Comparison of ENCODE assay signal across 8 mouse cellular contexts in the genomic region with DNA sequence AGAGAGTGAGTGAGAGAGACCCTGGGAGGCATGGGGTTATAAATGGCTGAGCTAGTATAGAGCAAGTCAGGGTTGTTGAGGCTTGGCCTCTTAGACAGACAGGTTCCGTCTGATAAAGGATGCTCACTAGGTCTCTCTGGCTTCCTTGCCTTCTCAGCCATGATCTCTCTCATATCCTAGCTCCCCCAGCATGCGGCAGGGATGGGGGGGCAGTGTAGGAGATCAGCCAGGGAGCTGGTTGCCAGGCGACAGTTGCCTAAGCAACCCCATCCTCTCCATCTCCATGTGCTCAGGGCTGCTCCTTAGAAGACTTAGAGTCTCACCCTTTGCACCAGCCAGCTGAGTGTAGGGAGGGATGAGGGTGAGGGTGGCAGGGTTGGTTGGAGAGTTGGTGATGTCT. TPM values are rescaled to one million over a fixed set of nuclear protein-coding genes. Genes with fewer than 3 reads are reported as not detected.
A peak's percentile ranks its signal among the peaks of the same experiment; 100 is the strongest.
DNase-seq lines count a peak whose midpoint lies in the region; ATAC-seq and TF ChIP-seq lines count a peak whose summit lies in the region.

No protein-coding gene starts in this region.

- no peak for DNase-seq in gastrocnemius, adult 2 months
- no peak for DNase-seq in gastrocnemius, postnatal 14 days
- peak; percentile 65 for DNase-seq in embryo, embryonic 11 days
- DNase-seq in hindbrain, postnatal 0 days (ENCODE audit: low spot score), result peak; percentile 87
- no peak for DNase-seq in thymus, adult 2 months
- DNase-seq in spleen, adult 18-20 months, result no peak

- WGBS in hindbrain, postnatal 0 days, result 15% methylated on average over 3 of the region's 3 CpGs
- 11% methylated on average over 3 of the region's 3 CpGs for WGBS in midbrain, embryonic 13.5 days
- WGBS in thymus, adult 2 months, result 95% methylated on average over 3 of the region's 3 CpGs
- WGBS in intestine, embryonic 15.5 days, result 73% methylated on average over 3 of the region's 3 CpGs

- no peaks in the 10 kb centered on the region for H3K9me3 ChIP-seq in hindbrain, postnatal 0 days (ENCODE audit: low read length)
- H3K9me3 ChIP-seq in midbrain, embryonic 13.5 days, result no peaks in the 10 kb centered on the region
- H3K9me3 ChIP-seq in intestine, embryonic 15.5 days, result no peaks in the 10 kb centered on the region

- H3K36me3 ChIP-seq in hindbrain, postnatal 0 days (ENCODE audit: insufficient read depth, low read length), result peaks cover 4% of the 10 kb centered on the region; the same call in 1 of the 2 replicates
- H3K36me3 ChIP-seq in midbrain, embryonic 13.5 days, result peaks cover 15% of the 10 kb centered on the region
- H3K36me3 ChIP-seq in thymus, adult 2 months (ENCODE audit: control insufficient read depth, insufficient read depth, low read length), result peaks cover 16% of the 10 kb centered on the region
- peaks cover 11% of the 10 kb centered on the region for H3K36me3 ChIP-seq in intestine, embryonic 15.5 days

- no peak for TF ChIP-seq CTCF in gastrocnemius, adult 2 months (IDR thresholded peaks at IDR 0.05)
- no peak for TF ChIP-seq CTCF in hindbrain, postnatal 0 days (IDR thresholded peaks at IDR 0.05; ENCODE audit: low read depth)
- TF ChIP-seq CTCF in thymus, adult 2 months (IDR thresholded peaks at IDR 0.05; ENCODE audit: borderline replicate concordance, control insufficient read depth, extremely low read depth, insufficient read depth, low read length, poor library complexity), result no peak

- intact Hi-C loops in gastrocnemius, adult 2 months (cut with DNase I), result no loop called here
- intact Hi-C loops in gastrocnemius, postnatal 14 days (cut with DNase I; ENCODE audit: low total_unique reads), result no loop called here

- no peak overlapping the region for H3K9ac ChIP-seq in hindbrain, postnatal 0 days (replicated peaks; ENCODE audit: low read length)
- peak overlapping the region; percentile 32; the same call in 1 of the 2 replicates for H3K9ac ChIP-seq in midbrain, embryonic 13.5 days (replicated peaks)
- no peak overlapping the region for H3K9ac ChIP-seq in intestine, embryonic 15.5 days

- TF ChIP-seq POLR2A in thymus, adult 2 months (IDR thresholded peaks at IDR 0.05; ENCODE audit: control insufficient read depth, extremely low read depth, insufficient read depth, low read length, poor library complexity), result no peak

- H3K4me2 ChIP-seq in hindbrain, postnatal 0 days (ENCODE audit: low read depth, low read length), result peak overlapping the region; percentile 33
- peak overlapping the region; percentile 44 for H3K4me2 ChIP-seq in midbrain, embryonic 13.5 days (replicated peaks)
- H3K4me2 ChIP-seq in intestine, embryonic 15.5 days (replicated peaks), result no peak overlapping the region

- H3K4me3 ChIP-seq in gastrocnemius, adult 2 months, result peak overlapping the region; percentile 95
- H3K4me3 ChIP-seq in hindbrain, postnatal 0 days (ENCODE audit: low read length), result no peak overlapping the region
- H3K4me3 ChIP-seq in midbrain, embryonic 13.5 days (replicated peaks), result 0 out of 2 replicates have a peak overlapping the region, but pooled peaks have one; percentile 0
- no peak overlapping the region for H3K4me3 ChIP-seq in thymus, adult 2 months (ENCODE audit: control insufficient read depth, insufficient read depth, low read length)
- H3K4me3 ChIP-seq in intestine, embryonic 15.5 days (replicated peaks), result no peak overlapping the region

- H3K27ac ChIP-seq in gastrocnemius, adult 2 months, result peak overlapping the region; percentile 100
- peak overlapping the region; percentile 71 for H3K27ac ChIP-seq in hindbrain, postnatal 0 days
- peak overlapping the region; percentile 91 for H3K27ac ChIP-seq in midbrain, embryonic 13.5 days
- H3K27ac ChIP-seq in thymus, adult 2 months (ENCODE audit: control insufficient read depth, insufficient read depth, low read length), result no peak overlapping the region
- no peak overlapping the region for H3K27ac ChIP-seq in intestine, embryonic 15.5 days

- no peaks in the 10 kb centered on the region for H3K27me3 ChIP-seq in hindbrain, postnatal 0 days (ENCODE audit: insufficient read depth, low read length)
- no peaks in the 10 kb centered on the region for H3K27me3 ChIP-seq in midbrain, embryonic 13.5 days
- no peaks in the 10 kb centered on the region for H3K27me3 ChIP-seq in thymus, adult 2 months (ENCODE audit: control insufficient read depth, insufficient read depth, low read length)
- no peaks in the 10 kb centered on the region for H3K27me3 ChIP-seq in intestine, embryonic 15.5 days (replicated peaks)

- ATAC-seq in hindbrain, postnatal 0 days, result peak; percentile 83
- peak; percentile 94 for ATAC-seq in midbrain, embryonic 13.5 days
- ATAC-seq in intestine, embryonic 15.5 days, result no peak

- peaks cover 52% of the 10 kb centered on the region for H3K4me1 ChIP-seq in hindbrain, postnatal 0 days (ENCODE audit: insufficient read depth, low read length)
- peaks cover 67% of the 10 kb centered on the region for H3K4me1 ChIP-seq in midbrain, embryonic 13.5 days (replicated peaks)
- peaks cover 50% of the 10 kb centered on the region for H3K4me1 ChIP-seq in thymus, adult 2 months (replicated peaks; ENCODE audit: control insufficient read depth, insufficient read depth, low read length)
- peaks cover 42% of the 10 kb centered on the region for H3K4me1 ChIP-seq in intestine, embryonic 15.5 days (replicated peaks)

RNA-seq across cellular contexts. Expression of a gene that starts 9.9 kb away (rescaled TPM):
- total RNA-seq in gastrocnemius, adult 2 months (2021), result 100 to 1,000 TPM; 173 to 184 TPM
- 100 to 1,000 TPM; 136 to 137 TPM for total RNA-seq in gastrocnemius, postnatal 14 days (2021)
- 44.0 and 50.3 TPM in 2 replicates for total RNA-seq in hindbrain, postnatal 0 days (2014; rRNA removed)
- polyA plus RNA-seq in hindbrain, postnatal 0 days (2015; fragmentation: Nextera tagmentation; extraction: Ambion mirVana), result 13.4 and 19.2 TPM in 2 replicates
- 15.1 and 16.9 TPM in 2 replicates for polyA plus RNA-seq in midbrain, embryonic 13.5 days (2015; fragmentation: Nextera tagmentation; extraction: Ambion mirVana)
- 343 and 377 TPM in 2 replicates for polyA plus RNA-seq in thymus, adult 2 months (2012; rRNA removed)
- polyA plus RNA-seq in intestine, embryonic 15.5 days (2015; fragmentation: Nextera tagmentation; extraction: Ambion mirVana), result 19.7 and 20.8 TPM in 2 replicates

Comparison
In these comparisons a context has a peak if more than half of its experiments do, and no peak if none do; other contexts are left out.
1. DNase-seq: peak in embryo, embryonic 11 days (single experiment) and hindbrain, postnatal 0 days (single experiment); none in gastrocnemius, adult 2 months (single experiment), gastrocnemius, postnatal 14 days (single experiment), thymus, adult 2 months (single experiment) and spleen, adult 18-20 months (0 of 2).
2. H3K27ac ChIP-seq: peak in gastrocnemius, adult 2 months (single experiment), hindbrain, postnatal 0 days (single experiment) and midbrain, embryonic 13.5 days (single experiment); none in thymus, adult 2 months (single experiment) and intestine, embryonic 15.5 days (single experiment).
3. H3K4me3 ChIP-seq: peak in gastrocnemius, adult 2 months (single experiment) and midbrain, embryonic 13.5 days (single experiment); none in hindbrain, postnatal 0 days (single experiment), thymus, adult 2 months (single experiment) and intestine, embryonic 15.5 days (single experiment).
4. RNA of a gene that starts 9.9 kb away (polyA plus RNA-seq): 343 to 377 TPM in thymus, adult 2 months; 19.7 to 20.8 TPM in intestine, embryonic 15.5 days, 13.4 to 19.2 TPM in hindbrain, postnatal 0 days and 15.1 to 16.9 TPM in midbrain, embryonic 13.5 days; every median in the first group is over 10 times any median in the second.